Mouse (Mus musculus) MEL (cell line): ENCODE results near the gene Tspan14. TPM values are rescaled to one million over a fixed set of nuclear protein-coding genes. Genes with fewer than 3 reads are reported as not detected.

Experiments
- DNase-seq: peaks from one replicate; pipeline ENCODE4 v3.0.0; 2011; ENCODE audit warnings: low read depth, low spot score
- H3K27ac ChIP-seq: 2 replicates; pipeline ENCODE4 v1.5.1; 2012; ENCODE audit warnings: low read depth, mild to moderate bottlenecking, control low read depth, low read length, moderate library complexity; ENCODE audit not compliant: control insufficient read depth
- H3K27me3 ChIP-seq, 2 experiments: fragments of 150-350 bp in 1 of 2; sonication (generic) in 1 of 2; 2 replicates each; pipeline ENCODE4 v1.6.1; 2012; ENCODE audit warnings: low read length in 2 of 2, mild to moderate bottlenecking in 2 of 2, improper control_type of control experiment in 1 of 2, moderate library complexity in 1 of 2; ENCODE audit not compliant: insufficient read depth in 2 of 2, control insufficient read depth in 1 of 2
- H3K36me3 ChIP-seq, 2 experiments: 2 replicates each; pipeline ENCODE4 v1.6.1; 2012 to 2014; ENCODE audit warnings: low read length in 2 of 2, improper control_type of control experiment in 1 of 2, inconsistent platforms in 1 of 2, mild to moderate bottlenecking in 1 of 2; ENCODE audit not compliant: insufficient read depth in 2 of 2, control insufficient read depth in 1 of 2
- H3K4me1 ChIP-seq, 2 experiments: fragments of 150-350 bp in 1 of 2; sonication (generic) in 1 of 2; 2 replicates each; pipeline ENCODE4 v1.6.1; 2012; ENCODE audit warnings: low read length in 2 of 2, improper control_type of control experiment in 1 of 2, mild to moderate bottlenecking in 1 of 2; ENCODE audit not compliant: insufficient read depth in 2 of 2, control insufficient read depth in 1 of 2
- H3K4me3 ChIP-seq, 2 experiments: fragments of 150-350 bp in 1 of 2; sonication (generic) in 1 of 2; 2 replicates each; pipeline ENCODE4 v1.5.1; 2012; ENCODE audit warnings: low read depth in 2 of 2, low read length in 2 of 2, mild to moderate bottlenecking in 2 of 2, moderate library complexity in 2 of 2, control low read depth in 1 of 2, improper control_type of control experiment in 1 of 2; ENCODE audit not compliant: control insufficient read depth in 1 of 2, insufficient read depth in 1 of 2
- H3K79me2 ChIP-seq: 2 replicates; pipeline ENCODE4 v1.6.1; 2012; ENCODE audit warnings: mild to moderate bottlenecking, low read length, moderate library complexity; ENCODE audit not compliant: control insufficient read depth, poor library complexity, insufficient read depth
- H3K9ac ChIP-seq: 2 replicates; pipeline ENCODE4 v1.6.1; 2012; ENCODE audit warnings: low read depth, mild to moderate bottlenecking, control low read depth, low read length, moderate library complexity; ENCODE audit not compliant: control insufficient read depth, poor library complexity, severe bottlenecking
- H3K9me3 ChIP-seq: fragments of 150-350 bp; sonication (generic); replicated peaks from 2 replicates; pipeline ENCODE4 v1.6.1; 2012; ENCODE audit warnings: mild to moderate bottlenecking, low read length, improper control_type of control experiment, moderate library complexity; ENCODE audit not compliant: insufficient read depth
- BHLHE40 ChIP-seq: IDR thresholded peaks from 2 replicates; pipeline ENCODE4 v1.6.1; 2012; ENCODE audit warnings: low read depth, mild to moderate bottlenecking, inconsistent platforms, low read length, improper control_type of control experiment, borderline replicate concordance
- CHD1 ChIP-seq: IDR thresholded peaks from 2 replicates; pipeline ENCODE4 v1.6.1; 2012; ENCODE audit warnings: low read depth, mild to moderate bottlenecking, inconsistent platforms, low read length, improper control_type of control experiment
- CHD2 ChIP-seq: IDR thresholded peaks from 2 replicates; pipeline ENCODE4 v1.6.1; 2011; ENCODE audit warnings: low read length, improper control_type of control experiment
- CTCF ChIP-seq, 3 experiments: IDR thresholded peaks in 2 of 3; conservative IDR thresholded peaks in 1 of 3; 2 replicates each; pipeline ENCODE4 v1.5.1; 2011 to 2012; ENCODE audit warnings: low read length in 3 of 3, low read depth in 2 of 3, mild to moderate bottlenecking in 2 of 3, improper control_type of control experiment in 1 of 3, inconsistent platforms in 1 of 3, mixed read lengths in 1 of 3, moderate library complexity in 1 of 3; ENCODE audit not compliant: control insufficient read depth in 1 of 3, insufficient read depth in 1 of 3, poor library complexity in 1 of 3, severe bottlenecking in 1 of 3
- E2F4 ChIP-seq: IDR thresholded peaks from 2 replicates; pipeline ENCODE4 v1.6.1; 2011; ENCODE audit warnings: low read depth, low read length, improper control_type of control experiment, borderline replicate concordance
- ELF1 ChIP-seq: IDR thresholded peaks from 2 replicates; pipeline ENCODE4 v1.6.1; 2014; ENCODE audit warnings: low read depth, mild to moderate bottlenecking, inconsistent platforms, low read length, improper control_type of control experiment, moderate library complexity
- EP300 ChIP-seq, 2 experiments: IDR thresholded peaks; 2 replicates each; pipeline ENCODE4 v1.6.1; 2011; ENCODE audit warnings: improper control_type of control experiment in 2 of 2, low read length in 2 of 2, low read depth in 1 of 2, mild to moderate bottlenecking in 1 of 2
- GABPA ChIP-seq: IDR thresholded peaks from 2 replicates; pipeline ENCODE4 v1.6.1; 2012; ENCODE audit warnings: low read depth, mild to moderate bottlenecking, inconsistent platforms, low read length, improper control_type of control experiment, moderate library complexity
- GATA1 ChIP-seq: IDR thresholded peaks from 2 replicates; pipeline ENCODE4 v1.6.1; 2011; ENCODE audit warnings: low read depth, low read length, improper control_type of control experiment
- HCFC1 ChIP-seq: IDR thresholded peaks from 2 replicates; pipeline ENCODE4 v1.6.1; 2012; ENCODE audit warnings: low read depth, mild to moderate bottlenecking, inconsistent platforms, low read length, improper control_type of control experiment, moderate library complexity
- JUND ChIP-seq: IDR thresholded peaks from 2 replicates; pipeline ENCODE4 v1.6.1; 2011; ENCODE audit warnings: low read depth, mild to moderate bottlenecking, improper control_type of control experiment, low read length
- MAFK ChIP-seq: IDR thresholded peaks from 2 replicates; pipeline ENCODE4 v1.6.1; 2011; ENCODE audit warnings: low read depth, mild to moderate bottlenecking, low read length, improper control_type of control experiment, borderline replicate concordance
- MAZ ChIP-seq: IDR thresholded peaks from 2 replicates; pipeline ENCODE4 v1.6.1; 2012; ENCODE audit warnings: low read depth, mild to moderate bottlenecking, inconsistent platforms, low read length, improper control_type of control experiment
- MYC ChIP-seq: IDR thresholded peaks from 2 replicates; pipeline ENCODE4 v1.6.1; 2011; ENCODE audit warnings: low read depth, mild to moderate bottlenecking, low read length, improper control_type of control experiment, moderate library complexity
- POLR2A ChIP-seq, 2 experiments: IDR thresholded peaks; 2 replicates each; pipeline ENCODE4 v1.6.1; 2011 to 2012; ENCODE audit warnings: low read length in 2 of 2, mild to moderate bottlenecking in 2 of 2, control low read depth in 1 of 2, improper control_type of control experiment in 1 of 2, low read depth in 1 of 2, moderate library complexity in 1 of 2; ENCODE audit not compliant: control insufficient read depth in 1 of 2, insufficient read depth in 1 of 2, poor library complexity in 1 of 2
- POLR2AphosphoS2 ChIP-seq: IDR thresholded peaks from 2 replicates; pipeline ENCODE4 v1.6.1; 2011; ENCODE audit warnings: low read length, improper control_type of control experiment
- POLR2AphosphoS5 ChIP-seq: IDR thresholded peaks from 2 replicates; pipeline ENCODE4 v1.6.1; 2012; ENCODE audit warnings: low read depth, borderline replicate concordance, mild to moderate bottlenecking, inconsistent platforms, low read length, moderate library complexity, mixed read lengths
- RAD21 ChIP-seq: IDR thresholded peaks from 2 replicates; pipeline ENCODE4 v1.6.1; 2011; ENCODE audit warnings: mild to moderate bottlenecking, low read depth, low read length, improper control_type of control experiment
- SMC3 ChIP-seq: IDR thresholded peaks from 2 replicates; pipeline ENCODE4 v1.6.1; 2011; ENCODE audit warnings: low read depth, low read length, improper control_type of control experiment
- TAL1 ChIP-seq: IDR thresholded peaks from 2 replicates; pipeline ENCODE4 v1.6.1; 2012; ENCODE audit warnings: mild to moderate bottlenecking, inconsistent platforms, low read length, moderate library complexity, mixed read lengths
- TBP ChIP-seq: IDR thresholded peaks from 2 replicates; pipeline ENCODE4 v1.8.0; 2011; ENCODE audit warnings: low read depth, low read length, improper control_type of control experiment
- TCF12 ChIP-seq: IDR thresholded peaks from 2 replicates; pipeline ENCODE4 v1.6.1; 2014; ENCODE audit warnings: low read depth, mild to moderate bottlenecking, inconsistent platforms, low read length, improper control_type of control experiment, moderate library complexity
- UBTF ChIP-seq: IDR thresholded peaks from 2 replicates; pipeline ENCODE4 v1.6.1; 2012; ENCODE audit warnings: low read depth, mild to moderate bottlenecking, inconsistent platforms, low read length, improper control_type of control experiment, moderate library complexity, borderline replicate concordance; ENCODE audit not compliant: insufficient read depth
- USF2 ChIP-seq, 2 experiments: IDR thresholded peaks; 2 replicates each; pipeline ENCODE4 v1.6.1; 2011 to 2012; ENCODE audit warnings: improper control_type of control experiment in 2 of 2, low read length in 2 of 2, borderline replicate concordance in 1 of 2, inconsistent platforms in 1 of 2, low read depth in 1 of 2, mild to moderate bottlenecking in 1 of 2; ENCODE audit not compliant: insufficient read depth in 1 of 2
- ZNF384 ChIP-seq: IDR thresholded peaks from 2 replicates; pipeline ENCODE4 v1.6.1; 2012; ENCODE audit warnings: low read depth, mild to moderate bottlenecking, inconsistent platforms, low read length, improper control_type of control experiment
- polyA plus RNA-seq, 2 experiments: library from polyadenylated mRNA; stranded (reverse) in 1 of 2; unstranded in 1 of 2; fragments of >175 nt in 1 of 2; fragments of >200 nt in 1 of 2; gene quantifications; 2 replicates each; pipeline versions ENCODE4 v1.2.1 to v1.2.4; 2012; ENCODE audit warnings: low replicate concordance in 2 of 2, low read depth in 1 of 2; ENCODE audit not compliant: insufficient read length in 2 of 2, insufficient read depth in 1 of 2, missing spikeins in 1 of 2
- total RNA-seq: library from RNA; depleted of rRNA; stranded (reverse); fragments of 300-350 nt; gene quantifications from 2 replicates; pipeline ENCODE4 v1.2.3, GENCODE M21; 2012

Tspan14 gene
- total and polyA plus RNA-seq, 3 experiments = 24.8 to 29.9 TPM; not detected in 1

GRCm38 (mm10) chr14:40992464-40992863, 25.9 kb upstream of the Tspan14 start (continued):
- no peak for TF ChIP-seq E2F4
- TF ChIP-seq GATA1 = peak; percentile 97

GRCm38 (mm10) chr14:40988780-40989179, 22.2 kb upstream of the Tspan14 start:
- H3K79me2 ChIP-seq = no peaks in the 10 kb centered on the region
- H3K9ac ChIP-seq = no peak overlapping the region
- H3K4me1 ChIP-seq = peaks cover 19 to 42% of the 10 kb centered on the region in 2 experiments
- H3K36me3 ChIP-seq = peaks cover 0 to 41% of the 10 kb centered on the region in 2 experiments; a peak in 2 of 4 replicates
- no peak overlapping the region for H3K4me3 ChIP-seq
- peak; percentile 54 for DNase-seq
- TF ChIP-seq TCF12 (0 out of 2 replicates have a peak, but pooled peaks have one; percentile 21), EP300 (IDR thresholded peaks at IDR 0.05; ENCODE audit: low read depth in 1 of 2, low read length in 2 of 2) (peak; percentile 32 to 71; a peak in 3 of 4 replicates), ELF1 (no peak), TAL1 (peak; percentile 22), ZNF384 (no peak), POLR2AphosphoS2 (no peak), RAD21 (no peak), UBTF (no peak), GATA1 (peak; percentile 50), GABPA (no peak)
- peak overlapping the region; percentile 27; the same call in 1 of the 2 replicates for H3K27ac ChIP-seq
- no peaks in the 10 kb centered on the region for H3K27me3 ChIP-seq
- no peaks in the 10 kb centered on the region for H3K9me3 ChIP-seq

- H3K27ac ChIP-seq = no peak overlapping the region
- no peak overlapping the region for H3K4me3 ChIP-seq
- no peaks in the 10 kb centered on the region for H3K79me2 ChIP-seq
- no peak for DNase-seq
- peaks cover 0 to 34% of the 10 kb centered on the region in 2 experiments; a peak in 2 of 4 replicates for H3K36me3 ChIP-seq
- no peaks in the 10 kb centered on the region for H3K27me3 ChIP-seq
- TF ChIP-seq MAFK = no peak
- no peak for TF ChIP-seq ELF1
- no peak for TF ChIP-seq POLR2A (IDR thresholded peaks at IDR 0.05; ENCODE audit: control insufficient read depth in 1 of 2, insufficient read depth in 1 of 2, low read depth in 1 of 2, low read length in 2 of 2, poor library complexity in 1 of 2)
- no peak for TF ChIP-seq E2F4
- TF ChIP-seq HCFC1 = no peak
- no peak for TF ChIP-seq SMC3
- TF ChIP-seq CHD2 = no peak
- no peak for TF ChIP-seq MYC
- no peak for TF ChIP-seq CHD1
- no peak for TF ChIP-seq CTCF (IDR thresholded peaks at IDR 0.05 in 2 of 3, conservative IDR thresholded peaks at IDR 0.05 in 1 of 3; ENCODE audit: control insufficient read depth in 1 of 3, insufficient read depth in 1 of 3, low read depth in 2 of 3, low read length in 3 of 3, poor library complexity in 1 of 3, severe bottlenecking in 1 of 3)
- no peak for TF ChIP-seq RAD21
- TF ChIP-seq MAZ = no peak
- no peak for TF ChIP-seq BHLHE40
- no peak for TF ChIP-seq TBP
- no peak for TF ChIP-seq JUND
- TF ChIP-seq POLR2AphosphoS5 = no peak
- no peak for TF ChIP-seq USF2 (IDR thresholded peaks at IDR 0.05; ENCODE audit: borderline replicate concordance in 1 of 2, insufficient read depth in 1 of 2, low read depth in 1 of 2, low read length in 2 of 2)
- no peak overlapping the region for H3K9ac ChIP-seq
- H3K4me1 ChIP-seq = peaks cover 17 to 32% of the 10 kb centered on the region in 2 experiments
- H3K9me3 ChIP-seq = no peaks in the 10 kb centered on the region
Observed at GRCm38 (mm10) chr14:40987184-40987583, 20.6 kb upstream of the Tspan14 start.
